In genomic region chrX:42512567-42512966, GRCm38 (mm10) we compare ENCODE assay signal across 12 mouse cellular contexts. TPM values are rescaled to one million over a fixed set of nuclear protein-coding genes. Genes with fewer than 3 reads are reported as not detected.
DNase-seq lines count a peak whose midpoint lies in the region; ATAC-seq and TF ChIP-seq lines count a peak whose summit lies in the region.
"Had no signal": no experiment of that assay in that cellular context is flagged by ENCODE, and none has a peak within 500 bp of the region (broad histone marks: within the 10 kb centered on the region; RNA-seq: fewer than 3 reads in every experiment).

No protein-coding gene starts in this region.

- peak; percentile 65 for DNase-seq in CD4-positive, CD25-positive, alpha-beta regulatory T cell, adult 2 months (ENCODE audit: low read depth, low spot score)
- peak; percentile 0 for DNase-seq in liver, adult 2 months (ENCODE audit: extremely low read depth, low read depth, low spot score)
- peak; percentile 31 for DNase-seq in T-cell, adult 2 months (ENCODE audit: low spot score)
- DNase-seq in thymus, adult 2 months: peak; percentile 55
- DNase-seq in left cerebral cortex, postnatal 36 days (ENCODE audit: low spot score in 2 of 2): no peak
- DNase-seq in left cerebral cortex, adult 18-20 months (ENCODE audit: low spot score in 2 of 2): no peak
- DNase-seq: adrenal gland, adult 8-10 months had no signal

- H3K79me2 ChIP-seq in liver, adult 2 months (ENCODE audit: control insufficient read depth, insufficient read depth, low read length): no peaks in the 10 kb centered on the region

- no peaks in the 10 kb centered on the region for H3K4me1 ChIP-seq in liver, adult 2 months (ENCODE audit: control insufficient read depth, insufficient read depth, low read length)
- H3K4me1 ChIP-seq in liver, embryonic 12.5 days: no peaks in the 10 kb centered on the region
- peaks cover 5% of the 10 kb centered on the region; the same call in 1 of the 2 replicates for H3K4me1 ChIP-seq in thymus, adult 2 months (replicated peaks; ENCODE audit: control insufficient read depth, insufficient read depth, low read length)
- H3K4me1 ChIP-seq: hindbrain, embryonic 15.5 days; neural tube, embryonic 12.5 days had no signal

- no peak overlapping the region for H3K4me2 ChIP-seq in liver, embryonic 12.5 days
- H3K4me2 ChIP-seq: hindbrain, embryonic 15.5 days; neural tube, embryonic 12.5 days had no signal

- no peak for ATAC-seq in CD4-positive, CD25-positive, alpha-beta regulatory T cell, adult 4 months
- no peak for ATAC-seq in liver, embryonic 12.5 days

- no peaks in the 10 kb centered on the region for H3K36me3 ChIP-seq in liver, adult 2 months (ENCODE audit: control insufficient read depth, insufficient read depth, low read length)
- H3K36me3 ChIP-seq in liver, embryonic 12.5 days: no peaks in the 10 kb centered on the region
- peaks cover 32% of the 10 kb centered on the region for H3K36me3 ChIP-seq in thymus, adult 2 months (ENCODE audit: control insufficient read depth, insufficient read depth, low read length)
- H3K36me3 ChIP-seq: hindbrain, embryonic 15.5 days; neural tube, embryonic 12.5 days had no signal

- peak; percentile 38; the same call in 1 of the 2 replicates for TF ChIP-seq CTCF in liver, adult 2 months (IDR thresholded peaks at IDR 0.05; ENCODE audit: low read depth, low read length)
- no peak for TF ChIP-seq CTCF in thymus, adult 2 months (IDR thresholded peaks at IDR 0.05; ENCODE audit: borderline replicate concordance, control insufficient read depth, extremely low read depth, insufficient read depth, low read length, poor library complexity)

- intact Hi-C loops in left cerebral cortex, postnatal 36 days (cut with DNase I): no loop called here

- no peak for TF ChIP-seq POLR2A in liver, adult 2 months (IDR thresholded peaks at IDR 0.05; ENCODE audit: extremely low read depth, insufficient read depth, low read length)
- no peak for TF ChIP-seq POLR2A in thymus, adult 2 months (IDR thresholded peaks at IDR 0.05; ENCODE audit: control insufficient read depth, extremely low read depth, insufficient read depth, low read length, poor library complexity)

- no peaks in the 10 kb centered on the region for H3K27me3 ChIP-seq in liver, adult 2 months (ENCODE audit: control insufficient read depth, insufficient read depth, low read length)
- no peaks in the 10 kb centered on the region for H3K27me3 ChIP-seq in liver, embryonic 12.5 days (replicated peaks)
- no peaks in the 10 kb centered on the region for H3K27me3 ChIP-seq in thymus, adult 2 months (ENCODE audit: control insufficient read depth, insufficient read depth, low read length)
- H3K27me3 ChIP-seq: hindbrain, embryonic 15.5 days; neural tube, embryonic 12.5 days had no signal

- H3K4me3 ChIP-seq in liver, adult 2 months (ENCODE audit: insufficient read depth, low read depth, low read length): no peak overlapping the region
- no peak overlapping the region for H3K4me3 ChIP-seq in liver, embryonic 12.5 days
- H3K4me3 ChIP-seq in thymus, adult 2 months (ENCODE audit: control insufficient read depth, insufficient read depth, low read length): no peak overlapping the region
- H3K4me3 ChIP-seq: hindbrain, embryonic 15.5 days; neural tube, embryonic 12.5 days had no signal

- H3K9me3 ChIP-seq in liver, embryonic 12.5 days (replicated peaks): no peaks in the 10 kb centered on the region
- H3K9me3 ChIP-seq: hindbrain, embryonic 15.5 days; neural tube, embryonic 12.5 days had no signal

- no peak overlapping the region for H3K9ac ChIP-seq in liver, adult 2 months (ENCODE audit: low read depth, low read length)
- H3K9ac ChIP-seq in liver, embryonic 12.5 days: no peak overlapping the region
- H3K9ac ChIP-seq: hindbrain, embryonic 15.5 days; neural tube, embryonic 12.5 days had no signal

- no peak overlapping the region for H3K27ac ChIP-seq in liver, adult 2 months (replicated peaks; ENCODE audit: insufficient read depth, low read depth, low read length)
- no peak overlapping the region for H3K27ac ChIP-seq in liver, embryonic 12.5 days
- no peak overlapping the region for H3K27ac ChIP-seq in thymus, adult 2 months (ENCODE audit: control insufficient read depth, insufficient read depth, low read length)
- H3K27ac ChIP-seq: hindbrain, embryonic 15.5 days; neural tube, embryonic 12.5 days had no signal

RNA-seq across cellular contexts. Expression of gene Sh2d1a, which starts 10.3 kb away (rescaled TPM):
- 100 to 1,000 TPM; 278 to 333 TPM for polyA plus RNA-seq in CD4-positive, CD25-positive, alpha-beta regulatory T cell, adult 4 months (2017; shearing (Covaris generic))
- 0.20 and 0.55 TPM in 2 replicates for total RNA-seq in liver, adult 2 months (2014; rRNA removed)
- 0.20 TPM in 2 replicates for polyA plus RNA-seq in liver, adult 2 months (2012; rRNA removed)
- not detected in 2 replicates for polyA plus RNA-seq in liver, embryonic 12.5 days (2016; fragmentation: Nextera tagmentation; extraction: Ambion mirVana)
- polyA plus RNA-seq in thymus, adult 2 months (2012; rRNA removed): 102 and 114 TPM in 2 replicates
- total RNA-seq in left cerebral cortex, postnatal 36 days (2021): not detected
- not detected for total RNA-seq in left cerebral cortex, adult 18-20 months (2021)
- total RNA-seq: adrenal gland, adult 8-10 months had no signal

RNA-seq across cellular contexts. Expression of gene Tex13c2, which starts 23.1 kb away (rescaled TPM):
- under 1 TPM in 1 of 2 experiments, not detected in 1; 0.52 TPM for polyA plus RNA-seq in CD4-positive, CD25-positive, alpha-beta regulatory T cell, adult 4 months (2017; shearing (Covaris generic))
- not detected in 2 replicates for total RNA-seq in liver, adult 2 months (2014; rRNA removed)
- polyA plus RNA-seq in liver, adult 2 months (2012; rRNA removed): not detected in 2 replicates
- polyA plus RNA-seq in liver, embryonic 12.5 days (2016; fragmentation: Nextera tagmentation; extraction: Ambion mirVana): not detected in 2 replicates
- 0.17 and 0.44 TPM in 2 replicates for polyA plus RNA-seq in thymus, adult 2 months (2012; rRNA removed)
- total RNA-seq in left cerebral cortex, postnatal 36 days (2021): not detected
- not detected for total RNA-seq in left cerebral cortex, adult 18-20 months (2021)
- total RNA-seq: adrenal gland, adult 8-10 months had no signal
- polyA plus RNA-seq: hindbrain, embryonic 15.5 days; lung, embryonic 16.5 days; neural tube, embryonic 12.5 days had no signal

Comparison
In these comparisons a context has a peak if more than half of its experiments do, and no peak if none do; other contexts are left out.
1. DNase-seq: peak in CD4-positive, CD25-positive, alpha-beta regulatory T cell, adult 2 months (single experiment), liver, adult 2 months (single experiment), T-cell, adult 2 months (single experiment) and thymus, adult 2 months (single experiment); none in left cerebral cortex, postnatal 36 days (0 of 2) and left cerebral cortex, adult 18-20 months (0 of 2).
2. RNA of gene Sh2d1a, which starts 10.3 kb away (polyA plus RNA-seq): 278 to 333 TPM in CD4-positive, CD25-positive, alpha-beta regulatory T cell, adult 4 months and 102 to 114 TPM in thymus, adult 2 months; 0.20 TPM in liver, adult 2 months and not detected in liver, embryonic 12.5 days; every median in the first group is over 10 times any median in the second.